Mouse (Mus musculus) hindbrain, embryonic 16.5 days (tissue): ENCODE measurements at regions not wholly inside any gene's neighbourhood (a gene's known extent, or its start where the extent isn't known, plus 50 kb on each side); places are given as distances from the start of the nearest gene placed in this dataset.
A peak's percentile ranks its signal among the peaks of the same experiment; 100 is the strongest.

Source experiments
- ATAC-seq: fragments of 200-750 bp; cut with Nextera tagmentation; 2 replicates; pipeline ENCODE4 v1.8.0; 2017; ENCODE audit warnings: moderate TSS enrichment, moderate library complexity
- H3K27ac ChIP-seq: fragments of 300-500 bp; sonication (generic); 2 replicates; pipeline ENCODE4 v1.5.1; 2014; ENCODE audit warnings: low read depth, mild to moderate bottlenecking, control low read depth, low read length, moderate library complexity
- H3K27me3 ChIP-seq: fragments of 300-500 bp; sonication (generic); replicated peaks from 2 replicates; pipeline ENCODE4 v1.6.1; 2014; ENCODE audit warnings: low read length; ENCODE audit not compliant: control insufficient read depth, insufficient read depth
- H3K36me3 ChIP-seq: fragments of 300-500 bp; sonication (generic); 2 replicates; pipeline ENCODE4 v1.6.1; 2014; ENCODE audit warnings: mild to moderate bottlenecking, low read length, moderate library complexity, mixed read lengths; ENCODE audit not compliant: control insufficient read depth, insufficient read depth
- H3K4me1 ChIP-seq: fragments of 300-500 bp; sonication (generic); 2 replicates; pipeline ENCODE4 v1.6.1; 2014; ENCODE audit warnings: low read depth, low read length; ENCODE audit not compliant: control insufficient read depth, insufficient read depth
- H3K4me2 ChIP-seq: fragments of 300-500 bp; sonication (generic); 2 replicates; pipeline ENCODE4 v1.6.1; 2014; ENCODE audit warnings: mild to moderate bottlenecking, low read length, control low read depth, moderate library complexity
- H3K4me3 ChIP-seq: fragments of 300-500 bp; sonication (generic); 2 replicates; pipeline ENCODE4 v1.5.1; 2014; ENCODE audit warnings: mild to moderate bottlenecking, low read length, control low read depth, moderate library complexity
- H3K9ac ChIP-seq: fragments of 300-500 bp; sonication (generic); 2 replicates; pipeline ENCODE4 v1.6.1; 2014; ENCODE audit warnings: low read depth, mild to moderate bottlenecking, control low read depth, low read length, moderate library complexity
- H3K9me3 ChIP-seq: fragments of 300-500 bp; sonication (generic); 2 replicates; pipeline ENCODE4 v1.6.1; 2014; ENCODE audit warnings: mild to moderate bottlenecking, low read length, moderate library complexity; ENCODE audit not compliant: control insufficient read depth
- WGBS: fragments of 180-500 bp; shearing (Covaris S2); extraction: QIAGEN DNeasy Blood & Tissue Kit; methylation state at CpG from one replicate; pipeline ENCODE4 v1.1.7; 2014; 5-methylcytosine and 5-hydroxymethylcytosine counted together

GRCm38 (mm10) chr2:167774166-167774805 is 84.7 kb upstream of the Tmem189 start:
- no peak overlapping the region for H3K4me2 ChIP-seq
- H3K27me3 ChIP-seq = no peaks in the 10 kb centered on the region
- no peaks in the 10 kb centered on the region for H3K9me3 ChIP-seq
- peaks cover 15% of the 10 kb centered on the region for H3K4me1 ChIP-seq
- ATAC-seq = no peak
- WGBS = 89% methylated on average over 2 of the region's 2 CpGs
- no peak overlapping the region for H3K9ac ChIP-seq
- no peak overlapping the region for H3K27ac ChIP-seq
- H3K36me3 ChIP-seq = no peaks in the 10 kb centered on the region
- no peak overlapping the region for H3K4me3 ChIP-seq

- Histone ChIP-seq H3K27me3 (no peaks in the 10 kb centered on the region), H3K36me3 (no peaks in the 10 kb centered on the region), H3K4me2 (no peak overlapping the region), H3K4me1 (peaks cover 9% of the 10 kb centered on the region), H3K4me3 (no peak overlapping the region), H3K9ac (no peak overlapping the region), H3K27ac (no peak overlapping the region), H3K9me3 (no peaks in the 10 kb centered on the region)
- 91% methylated on average over 5 of the region's 5 CpGs for WGBS
- no peak for ATAC-seq
Observed at GRCm38 (mm10) chr2:167772834-167773233, 83.2 kb upstream of the Tmem189 start.

GRCm38 (mm10) chr2:167767962-167768361 is 78.3 kb upstream of the Tmem189 start:
- H3K36me3 ChIP-seq = no peaks in the 10 kb centered on the region
- peaks cover 10% of the 10 kb centered on the region for H3K4me1 ChIP-seq
- H3K9me3 ChIP-seq = no peaks in the 10 kb centered on the region
- no peak overlapping the region for H3K9ac ChIP-seq
- 48% methylated on average over 10 of the region's 13 CpGs for WGBS
- H3K27ac ChIP-seq = no peak overlapping the region
- H3K4me3 ChIP-seq = no peak overlapping the region
- H3K4me2 ChIP-seq = no peak overlapping the region
- no peaks in the 10 kb centered on the region for H3K27me3 ChIP-seq
- ATAC-seq = 0 out of 2 replicates have a peak, but pooled peaks have one; percentile 19

- Histone ChIP-seq H3K9me3 (no peaks in the 10 kb centered on the region), H3K4me3 (no peak overlapping the region), H3K4me1 (peaks cover 10% of the 10 kb centered on the region), H3K36me3 (no peaks in the 10 kb centered on the region), H3K4me2 (no peak overlapping the region), H3K27me3 (no peaks in the 10 kb centered on the region), H3K9ac (no peak overlapping the region), H3K27ac (no peak overlapping the region)
- 85% methylated on average over 8 of the region's 8 CpGs for WGBS
- ATAC-seq = no peak
Observed at GRCm38 (mm10) chr2:167767371-167767770, 77.7 kb upstream of the Tmem189 start.

GRCm38 (mm10) chr2:167765811-167766210 is 76.2 kb upstream of the Tmem189 start:
- WGBS = 90% methylated on average over 6 of the region's 6 CpGs
- Histone ChIP-seq H3K27me3 (no peaks in the 10 kb centered on the region), H3K4me3 (no peak overlapping the region), H3K9me3 (no peaks in the 10 kb centered on the region), H3K4me2 (no peak overlapping the region), H3K4me1 (peaks cover 10% of the 10 kb centered on the region), H3K9ac (no peak overlapping the region), H3K27ac (no peak overlapping the region; the same call in 1 of the 2 replicates), H3K36me3 (no peaks in the 10 kb centered on the region)
- ATAC-seq = no peak

- H3K27ac ChIP-seq = peak overlapping the region; percentile 32; the same call in 1 of the 2 replicates
- H3K9ac ChIP-seq = no peak overlapping the region; the same call in 1 of the 2 replicates
- H3K4me3 ChIP-seq = no peak overlapping the region
- H3K4me2 ChIP-seq = no peak overlapping the region
- H3K4me1 ChIP-seq = peaks cover 10% of the 10 kb centered on the region
- 31% methylated on average over 22 of the region's 22 CpGs for WGBS
- peak; percentile 87 for ATAC-seq
- H3K27me3 ChIP-seq = no peaks in the 10 kb centered on the region
- H3K9me3 ChIP-seq = no peaks in the 10 kb centered on the region
- no peaks in the 10 kb centered on the region for H3K36me3 ChIP-seq
Observed at GRCm38 (mm10) chr2:167765072-167765800, 75.6 kb upstream of the Tmem189 start.

- Histone ChIP-seq H3K4me2 (no peak overlapping the region), H3K4me3 (no peak overlapping the region), H3K9me3 (no peaks in the 10 kb centered on the region), H3K36me3 (no peaks in the 10 kb centered on the region), H3K9ac (no peak overlapping the region), H3K27ac (no peak overlapping the region), H3K27me3 (no peaks in the 10 kb centered on the region), H3K4me1 (peaks cover 10% of the 10 kb centered on the region)
- 88% methylated on average over 7 of the region's 7 CpGs for WGBS
- no peak for ATAC-seq
Observed at GRCm38 (mm10) chr2:167763891-167764410, 74.3 kb upstream of the Tmem189 start.

GRCm38 (mm10) chr2:167761404-167761936 is 71.8 kb upstream of the Tmem189 start:
- no peak for ATAC-seq
- no peaks in the 10 kb centered on the region for H3K36me3 ChIP-seq
- H3K4me1 ChIP-seq = peaks cover 7% of the 10 kb centered on the region
- H3K4me2 ChIP-seq = no peak overlapping the region
- no peaks in the 10 kb centered on the region for H3K9me3 ChIP-seq
- no peaks in the 10 kb centered on the region for H3K27me3 ChIP-seq
- H3K27ac ChIP-seq = no peak overlapping the region
- WGBS = 82% methylated on average over 17 of the region's 17 CpGs
- no peak overlapping the region for H3K9ac ChIP-seq
- H3K4me3 ChIP-seq = no peak overlapping the region

GRCm38 (mm10) chr2:167760681-167761403 is 71.2 kb upstream of the Tmem189 start:
- Histone ChIP-seq H3K9me3 (no peaks in the 10 kb centered on the region), H3K4me2 (no peak overlapping the region), H3K9ac (no peak overlapping the region), H3K27me3 (no peaks in the 10 kb centered on the region), H3K4me3 (no peak overlapping the region), H3K27ac (no peak overlapping the region), H3K36me3 (no peaks in the 10 kb centered on the region), H3K4me1 (peaks cover 7% of the 10 kb centered on the region)
- ATAC-seq = no peak
- 77% methylated on average over 13 of the region's 13 CpGs for WGBS
